In genomic region chr7:4789436-4789935, GRCm38 (mm10) we compare ENCODE assay signal across 8 mouse cellular contexts. TPM values are rescaled to one million over a fixed set of nuclear protein-coding genes. Genes with fewer than 3 reads are reported as not detected.
A peak's percentile ranks its signal among the peaks of the same experiment; 100 is the strongest.
DNase-seq lines count a peak whose midpoint lies in the region; ATAC-seq and TF ChIP-seq lines count a peak whose summit lies in the region.

Gene Tmem238, minus strand, starts transcription at chr7:4789656.

- no peaks in the 10 kb centered on the region for H3K9me3 ChIP-seq in MEL (replicated peaks; ENCODE audit: insufficient read depth, low read length)
- no peaks in the 10 kb centered on the region for H3K9me3 ChIP-seq in forebrain, embryonic 11.5 days (ENCODE audit: control insufficient read depth, low read length)
- H3K9me3 ChIP-seq in hindbrain, embryonic 14.5 days (ENCODE audit: control insufficient read depth, low read length), result no peaks in the 10 kb centered on the region
- H3K9me3 ChIP-seq in midbrain, embryonic 15.5 days, result no peaks in the 10 kb centered on the region

- H3K27ac ChIP-seq in MEL (ENCODE audit: control insufficient read depth, low read depth, low read length), result peak within 1 kb of the TSS; percentile 68
- no peak within 1 kb of the TSS for H3K27ac ChIP-seq in forebrain, embryonic 11.5 days (ENCODE audit: low read depth, low read length)
- H3K27ac ChIP-seq in hindbrain, embryonic 14.5 days, result peak within 1 kb of the TSS; percentile 40
- H3K27ac ChIP-seq in midbrain, embryonic 15.5 days, result peak within 1 kb of the TSS; percentile 64

- peaks cover 2 to 16% of the 10 kb centered on the region in 2 experiments; a peak in 3 of 4 replicates for H3K36me3 ChIP-seq in MEL (ENCODE audit: control insufficient read depth in 1 of 2, insufficient read depth in 2 of 2, low read length in 2 of 2)
- peaks cover under 1% of the 10 kb centered on the region for H3K36me3 ChIP-seq in forebrain, embryonic 11.5 days (ENCODE audit: control insufficient read depth, insufficient read depth, low read length)
- peaks cover 8% of the 10 kb centered on the region for H3K36me3 ChIP-seq in hindbrain, embryonic 14.5 days (replicated peaks; ENCODE audit: control insufficient read depth, insufficient read depth)
- H3K36me3 ChIP-seq in midbrain, embryonic 15.5 days (replicated peaks), result peaks cover 1% of the 10 kb centered on the region; the same call in 1 of the 2 replicates

- DNase-seq in 416B (ENCODE audit: low read depth), result peak; percentile 35
- peak; percentile 61 for DNase-seq in MEL (ENCODE audit: low read depth, low spot score)
- DNase-seq in forebrain, embryonic 11.5 days (ENCODE audit: low spot score), result no peak
- no peak for DNase-seq in hindbrain, embryonic 14.5 days (ENCODE audit: low spot score)
- DNase-seq in liver, result peak; percentile 73
- DNase-seq in urinary bladder, postnatal 25 days (ENCODE audit: low spot score), result peak; percentile 71
- DNase-seq in right cerebral cortex, postnatal 25 days, result no peak

- peak within 1 kb of the TSS; percentile 72 to 83 for H3K4me3 ChIP-seq in MEL (ENCODE audit: control insufficient read depth in 1 of 2, insufficient read depth in 1 of 2, low read depth in 2 of 2, low read length in 2 of 2)
- peak within 1 kb of the TSS; percentile 48 for H3K4me3 ChIP-seq in forebrain, embryonic 11.5 days (ENCODE audit: low read depth, low read length)
- H3K4me3 ChIP-seq in hindbrain, embryonic 14.5 days (replicated peaks; ENCODE audit: low read length), result peak within 1 kb of the TSS; percentile 49
- H3K4me3 ChIP-seq in midbrain, embryonic 15.5 days, result peak within 1 kb of the TSS; percentile 48

- TF ChIP-seq POLR2A in MEL (IDR thresholded peaks at IDR 0.05; ENCODE audit: control insufficient read depth in 1 of 2, insufficient read depth in 1 of 2, low read depth in 1 of 2, low read length in 2 of 2, poor library complexity in 1 of 2), result no peak; a peak in 1 of 4 replicates

- TF ChIP-seq RAD21 in MEL (IDR thresholded peaks at IDR 0.05; ENCODE audit: low read depth, low read length), result no peak

- no peak; a peak in 1 of 4 replicates for TF ChIP-seq EP300 in MEL (IDR thresholded peaks at IDR 0.05; ENCODE audit: low read depth in 1 of 2, low read length in 2 of 2)

- no peak; the same call in none of the 2 replicates for ATAC-seq in forebrain, embryonic 11.5 days (replicated peaks; ENCODE audit: low FRiP score)
- no peak for ATAC-seq in hindbrain, embryonic 14.5 days (ENCODE audit: low FRiP score)
- peak; percentile 8; the same call in 1 of the 2 replicates for ATAC-seq in midbrain, embryonic 15.5 days (replicated peaks)

- H3K27me3 ChIP-seq in MEL (ENCODE audit: control insufficient read depth in 1 of 2, insufficient read depth in 2 of 2, low read length in 2 of 2), result no peaks in the 10 kb centered on the region
- H3K27me3 ChIP-seq in forebrain, embryonic 11.5 days (ENCODE audit: control insufficient read depth, insufficient read depth, low read length), result peaks cover 8% of the 10 kb centered on the region; the same call in 1 of the 2 replicates
- 0 out of 2 replicates have a peak, but pooled peaks cover 8% of the 10 kb centered on the region for H3K27me3 ChIP-seq in hindbrain, embryonic 14.5 days (ENCODE audit: control insufficient read depth, insufficient read depth, low read length)
- H3K27me3 ChIP-seq in midbrain, embryonic 15.5 days (replicated peaks), result 0 out of 2 replicates have a peak, but pooled peaks cover 2% of the 10 kb centered on the region

- H3K79me2 ChIP-seq in MEL (ENCODE audit: control insufficient read depth, insufficient read depth, low read length, poor library complexity), result peaks cover 39% of the 10 kb centered on the region

- peak within 1 kb of the TSS; percentile 93 for H3K9ac ChIP-seq in MEL (ENCODE audit: control insufficient read depth, low read depth, low read length, poor library complexity, severe bottlenecking)
- H3K9ac ChIP-seq in forebrain, embryonic 11.5 days (ENCODE audit: low read length), result peak within 1 kb of the TSS; percentile 80
- peak within 1 kb of the TSS; percentile 67 for H3K9ac ChIP-seq in hindbrain, embryonic 14.5 days
- H3K9ac ChIP-seq in midbrain, embryonic 15.5 days, result peak within 1 kb of the TSS; percentile 71

- 7% methylated on average over 39 of the region's 40 CpGs for WGBS in forebrain, embryonic 11.5 days
- WGBS in hindbrain, embryonic 14.5 days, result 9% methylated on average over 39 of the region's 40 CpGs
- WGBS in midbrain, embryonic 15.5 days, result 9% methylated on average over 40 of the region's 40 CpGs

- H3K4me2 ChIP-seq in forebrain, embryonic 11.5 days (ENCODE audit: low read depth, low read length, severe bottlenecking), result peak within 1 kb of the TSS; percentile 85
- H3K4me2 ChIP-seq in hindbrain, embryonic 14.5 days (replicated peaks), result peak within 1 kb of the TSS; percentile 92
- H3K4me2 ChIP-seq in midbrain, embryonic 15.5 days, result peak within 1 kb of the TSS; percentile 84

- TF ChIP-seq CTCF in MEL (IDR thresholded peaks at IDR 0.05 in 2 of 3, conservative IDR thresholded peaks at IDR 0.05 in 1 of 3; ENCODE audit: control insufficient read depth in 1 of 3, insufficient read depth in 1 of 3, low read depth in 2 of 3, low read length in 3 of 3, poor library complexity in 1 of 3, severe bottlenecking in 1 of 3), result no peak

- peaks cover 2 to 17% of the 10 kb centered on the region in 2 experiments; a peak in 3 of 4 replicates for H3K4me1 ChIP-seq in MEL (ENCODE audit: control insufficient read depth in 1 of 2, insufficient read depth in 2 of 2, low read length in 2 of 2)
- peaks cover 12% of the 10 kb centered on the region; the same call in 1 of the 2 replicates for H3K4me1 ChIP-seq in forebrain, embryonic 11.5 days (replicated peaks; ENCODE audit: control insufficient read depth, insufficient read depth, low read length)
- H3K4me1 ChIP-seq in hindbrain, embryonic 14.5 days (replicated peaks; ENCODE audit: control insufficient read depth, insufficient read depth, low read length), result peaks cover 16% of the 10 kb centered on the region
- H3K4me1 ChIP-seq in midbrain, embryonic 15.5 days, result peaks cover 21% of the 10 kb centered on the region

TF ChIP-seq in MEL, 35 proteins besides CTCF, POLR2A, EP300 and RAD21:
- no peak for TF ChIP-seq JUND (IDR thresholded peaks at IDR 0.05; ENCODE audit: low read depth, low read length)
- TF ChIP-seq ETS1 (IDR thresholded peaks at IDR 0.05; ENCODE audit: low read depth, low read length), result 0 out of 2 replicates have a peak, but pooled peaks have one; percentile 23
- peak; percentile 28; the same call in 1 of the 2 replicates for TF ChIP-seq MYC (IDR thresholded peaks at IDR 0.05; ENCODE audit: low read depth, low read length)
- 0 out of 2 replicates have a peak, but pooled peaks have one; percentile 48 for TF ChIP-seq USF1 (IDR thresholded peaks at IDR 0.05; ENCODE audit: low read depth, low read length)
- no peak for TF ChIP-seq TBP (IDR thresholded peaks at IDR 0.05; ENCODE audit: low read depth, low read length)
- TF ChIP-seq SIN3A (IDR thresholded peaks at IDR 0.05; ENCODE audit: low read length), result peak; percentile 33; the same call in 1 of the 2 replicates
- 0 out of 2 replicates have a peak, but pooled peaks have one; percentile 45 for TF ChIP-seq MAZ (IDR thresholded peaks at IDR 0.05; ENCODE audit: low read depth, low read length)
- TF ChIP-seq HCFC1 (IDR thresholded peaks at IDR 0.05; ENCODE audit: low read depth, low read length), result peak; percentile 34

RNA-seq across cellular contexts. Expression of gene Tmem238, which starts in this region (rescaled TPM):
- 20.9 and 23.8 TPM in 2 replicates for total RNA-seq in MEL (2012; rRNA removed)
- polyA plus RNA-seq in MEL (2012; ENCODE audit: insufficient read depth in 1 of 2, insufficient read length in 2 of 2, low read depth in 1 of 2, low replicate concordance in 2 of 2, missing spikeins in 1 of 2), result 10 to 100 TPM in 1 of 2 experiments, not detected in 1; 31.3 TPM
- 1.6 and 2.6 TPM in 2 replicates for polyA plus RNA-seq in forebrain, embryonic 11.5 days (2014; fragmentation: Nextera tagmentation; extraction: Ambion mirVana)
- 3.2 and 4.1 TPM in 2 replicates for polyA plus RNA-seq in hindbrain, embryonic 14.5 days (2014; fragmentation: Nextera tagmentation; extraction: Ambion mirVana)
- polyA plus RNA-seq in midbrain, embryonic 15.5 days (2015; fragmentation: Nextera tagmentation; extraction: Ambion mirVana), result 5.4 and 5.8 TPM in 2 replicates

Comparison
In these comparisons a context has a peak if more than half of its experiments do, and no peak if none do; other contexts are left out.
1. DNase-seq: peak in 416B (single experiment), MEL (single experiment), liver (single experiment) and urinary bladder, postnatal 25 days (single experiment); none in forebrain, embryonic 11.5 days (single experiment), hindbrain, embryonic 14.5 days (single experiment) and right cerebral cortex, postnatal 25 days (single experiment).
2. Peak in every context shown above with its lines, with median percentiles within 50 percentile points of each other: H3K4me3 ChIP-seq, H3K9ac ChIP-seq and H3K4me2 ChIP-seq.